Mouse (Mus musculus): ENCODE measurements around the gene Prkn. TPM values are rescaled to one million over a fixed set of nuclear protein-coding genes. Genes with fewer than 3 reads are reported as not detected.

Gene Prkn
- total RNA-seq, 1 experiment, result 1.7 TPM

DNA sequence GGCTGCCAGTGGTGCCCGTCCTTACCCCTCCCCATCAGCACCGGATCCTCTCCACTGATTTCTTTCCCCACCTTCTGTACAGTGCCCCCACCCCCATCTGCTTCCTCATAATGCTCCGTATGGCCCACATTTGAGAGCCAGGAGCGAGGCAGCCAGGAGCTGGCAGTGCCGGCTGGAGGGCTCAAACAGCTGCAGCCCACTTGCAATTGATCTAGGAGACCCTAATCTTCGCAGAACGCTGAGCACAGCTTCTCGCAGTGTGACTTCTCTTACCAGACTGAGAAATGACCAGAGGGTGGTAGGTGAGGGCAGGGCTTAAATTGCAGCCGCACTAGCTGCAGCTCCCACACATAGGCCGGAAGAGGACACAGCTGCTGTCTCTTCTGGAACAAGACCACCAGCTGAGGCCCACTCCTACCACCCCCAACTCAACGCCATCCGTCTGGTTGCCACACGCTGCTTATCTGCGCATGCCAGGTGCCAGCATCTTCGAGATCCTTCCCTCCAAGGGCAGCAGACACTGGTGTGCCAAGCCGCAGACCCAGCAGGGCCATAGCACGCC, 1138.2 kb downstream of the Prkn start:
- DNase-seq (ENCODE audit: low read depth, low spot score), result no peak
- TF ChIP-seq CHD2 (IDR thresholded peaks at IDR 0.05; ENCODE audit: low read depth, low read length), result no peak
- TF ChIP-seq ZNF384 (IDR thresholded peaks at IDR 0.05; ENCODE audit: low read depth, low read length), result no peak
- TF ChIP-seq HCFC1 (IDR thresholded peaks at IDR 0.05; ENCODE audit: borderline replicate concordance, insufficient read depth, low read length), result no peak

DNA sequence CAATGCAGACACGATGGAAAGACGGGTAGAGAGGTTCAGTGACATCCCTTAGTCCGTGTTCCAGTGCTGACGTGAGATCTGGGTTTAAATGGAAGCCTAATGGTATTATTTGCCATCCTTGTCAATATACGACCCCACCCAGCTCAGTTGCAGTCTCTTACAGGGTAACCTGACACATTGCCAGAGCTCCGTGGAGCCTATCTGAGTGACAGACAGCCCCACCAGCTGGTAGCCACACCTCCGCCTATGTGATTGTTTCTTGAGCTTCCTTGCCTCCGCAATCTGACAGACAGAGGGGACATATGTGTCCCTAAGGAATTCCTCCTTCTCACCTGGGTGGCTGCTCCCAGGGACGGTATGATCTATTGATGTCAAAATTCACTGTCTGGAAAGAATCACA, 1141.5 kb downstream of the Prkn start:
- Histone ChIP-seq H3K4me3 (ENCODE audit: insufficient read depth in 1 of 2, low read depth in 1 of 2, low read length in 2 of 2, poor library complexity in 1 of 2, severe bottlenecking in 1 of 2) (no peak overlapping the region), H3K36me3 (ENCODE audit: control insufficient read depth, insufficient read depth, low read length, poor library complexity, severe bottlenecking) (no peaks in the 10 kb centered on the region), H3K4me1 (ENCODE audit: control insufficient read depth in 2 of 2, insufficient read depth in 2 of 2, low read length in 2 of 2, poor library complexity in 1 of 2) (no peaks in the 10 kb centered on the region), H3K27ac (ENCODE audit: insufficient read depth, low read depth, low read length, poor library complexity, severe bottlenecking) (no peak overlapping the region), H3K9me3 (ENCODE audit: control insufficient read depth, insufficient read depth, low read depth, low read length) (no peaks in the 10 kb centered on the region), H3K9ac (ENCODE audit: insufficient read depth, low read depth, low read length, poor library complexity, severe bottlenecking) (no peak overlapping the region)
- no peak for DNase-seq (ENCODE audit: low read depth, low spot score)
- in situ Hi-C loops (cut with MboI; ENCODE audit: low sequenced_read_pairs in 2 of 2, unreplicated experiment in 2 of 2), result no loop called here
- TF ChIP-seq CHD2 (IDR thresholded peaks at IDR 0.05; ENCODE audit: low read depth, low read length), result no peak
- no peak for TF ChIP-seq ZC3H11A (IDR thresholded peaks at IDR 0.05; ENCODE audit: borderline replicate concordance, low read depth, low read length)
- no peak for TF ChIP-seq ZNF384 (IDR thresholded peaks at IDR 0.05; ENCODE audit: low read depth, low read length)
- no peak for TF ChIP-seq HCFC1 (IDR thresholded peaks at IDR 0.05; ENCODE audit: borderline replicate concordance, insufficient read depth, low read length)
- TF ChIP-seq MAFK (IDR thresholded peaks at IDR 0.05; ENCODE audit: insufficient read depth, low read depth, low read length), result no peak

More for the DNA sequence above, 1138.2 kb downstream of the Prkn start:
- H3K27ac ChIP-seq (ENCODE audit: insufficient read depth, low read depth, low read length, poor library complexity, severe bottlenecking), result no peak overlapping the region
- H3K9ac ChIP-seq (ENCODE audit: insufficient read depth, low read depth, low read length, poor library complexity, severe bottlenecking), result no peak overlapping the region
- in situ Hi-C loops (cut with MboI; ENCODE audit: low sequenced_read_pairs in 2 of 2, unreplicated experiment in 2 of 2), result no loop called here
- H3K4me3 ChIP-seq (ENCODE audit: insufficient read depth in 1 of 2, low read depth in 1 of 2, low read length in 2 of 2, poor library complexity in 1 of 2, severe bottlenecking in 1 of 2), result no peak overlapping the region
- no peaks in the 10 kb centered on the region for H3K9me3 ChIP-seq (ENCODE audit: control insufficient read depth, insufficient read depth, low read depth, low read length)
- H3K36me3 ChIP-seq (ENCODE audit: control insufficient read depth, insufficient read depth, low read length, poor library complexity, severe bottlenecking), result no peaks in the 10 kb centered on the region
- no peaks in the 10 kb centered on the region for H3K4me1 ChIP-seq (ENCODE audit: control insufficient read depth in 2 of 2, insufficient read depth in 2 of 2, low read length in 2 of 2, poor library complexity in 1 of 2)

DNA sequence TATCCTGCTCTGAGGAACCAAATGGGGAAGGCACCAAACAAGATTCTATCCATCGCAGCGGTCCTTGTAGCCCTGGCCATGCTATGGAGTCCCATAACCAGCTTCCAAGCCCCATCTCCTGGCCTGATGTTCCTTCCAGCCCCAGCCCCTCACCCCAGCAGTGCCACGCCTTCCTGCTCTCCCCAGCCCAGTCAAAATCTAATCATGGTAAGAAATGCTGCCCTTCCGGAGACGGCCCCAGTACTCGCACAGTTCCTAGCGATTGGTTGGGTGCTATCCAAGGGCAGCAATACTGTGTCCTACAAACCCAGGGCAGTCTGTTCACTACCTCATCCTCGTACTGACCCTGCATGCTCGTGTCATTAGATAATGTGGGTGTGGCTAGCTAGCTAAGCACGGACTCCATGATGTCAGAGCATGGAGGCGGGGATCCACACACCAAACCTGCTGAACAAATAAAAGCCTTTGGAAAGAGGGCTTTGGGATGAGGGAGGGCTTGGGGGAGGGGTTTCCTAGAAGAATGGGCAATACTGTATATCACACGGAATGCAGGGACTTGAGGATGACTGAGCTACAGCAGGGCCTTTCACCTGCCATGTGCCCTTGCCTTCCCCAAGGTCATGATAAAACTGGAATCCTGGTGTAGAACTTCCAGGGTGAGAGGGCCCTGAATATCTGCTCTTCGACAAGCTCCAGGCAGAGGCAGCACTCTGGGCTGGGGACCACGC, 1148.1 kb downstream of the Prkn start:
- Histone ChIP-seq H3K9me3 (ENCODE audit: control insufficient read depth, insufficient read depth, low read depth, low read length) (no peaks in the 10 kb centered on the region), H3K27ac (ENCODE audit: insufficient read depth, low read depth, low read length, poor library complexity, severe bottlenecking) (no peak overlapping the region), H3K36me3 (ENCODE audit: control insufficient read depth, insufficient read depth, low read length, poor library complexity, severe bottlenecking) (no peaks in the 10 kb centered on the region), H3K9ac (ENCODE audit: insufficient read depth, low read depth, low read length, poor library complexity, severe bottlenecking) (no peak overlapping the region), H3K4me1 (ENCODE audit: control insufficient read depth in 2 of 2, insufficient read depth in 2 of 2, low read length in 2 of 2, poor library complexity in 1 of 2) (no peaks in the 10 kb centered on the region; a peak in 1 of 4 replicates), H3K4me3 (ENCODE audit: insufficient read depth in 1 of 2, low read depth in 1 of 2, low read length in 2 of 2, poor library complexity in 1 of 2, severe bottlenecking in 1 of 2) (no peak overlapping the region)
- in situ Hi-C loops (cut with MboI; ENCODE audit: low sequenced_read_pairs in 2 of 2, unreplicated experiment in 2 of 2), result no loop called here
- DNase-seq (ENCODE audit: low read depth, low spot score), result no peak
- TF ChIP-seq MAFK (IDR thresholded peaks at IDR 0.05; ENCODE audit: insufficient read depth, low read depth, low read length) (no peak), ZC3H11A (IDR thresholded peaks at IDR 0.05; ENCODE audit: borderline replicate concordance, low read depth, low read length) (no peak), CHD2 (IDR thresholded peaks at IDR 0.05; ENCODE audit: low read depth, low read length) (no peak), ZNF384 (IDR thresholded peaks at IDR 0.05; ENCODE audit: low read depth, low read length) (no peak), HCFC1 (IDR thresholded peaks at IDR 0.05; ENCODE audit: borderline replicate concordance, insufficient read depth, low read length) (no peak)

DNA sequence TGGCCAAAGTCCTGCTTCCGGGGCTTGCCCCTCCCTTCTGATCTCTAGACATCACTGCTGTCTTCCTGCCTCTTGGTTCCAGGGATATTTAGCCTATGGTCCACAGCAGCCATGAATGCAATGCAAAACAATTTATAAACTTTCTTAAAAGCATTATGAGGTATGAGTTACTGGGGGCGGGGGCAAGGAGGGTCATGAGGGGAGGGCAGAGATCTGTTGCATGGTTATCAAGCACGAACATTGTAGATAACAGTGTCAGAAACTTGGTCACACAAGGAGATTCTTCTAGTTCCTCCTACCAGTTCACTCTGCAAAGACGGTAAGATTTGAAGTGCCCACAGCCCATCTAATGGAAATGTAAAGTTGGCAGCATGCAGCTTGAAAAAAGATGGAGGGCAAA, 1149.1 kb downstream of the Prkn start:
- Histone ChIP-seq H3K27ac (ENCODE audit: insufficient read depth, low read depth, low read length, poor library complexity, severe bottlenecking) (no peak overlapping the region), H3K9me3 (ENCODE audit: control insufficient read depth, insufficient read depth, low read depth, low read length) (no peaks in the 10 kb centered on the region), H3K4me1 (ENCODE audit: control insufficient read depth in 2 of 2, insufficient read depth in 2 of 2, low read length in 2 of 2, poor library complexity in 1 of 2) (no peaks in the 10 kb centered on the region; a peak in 1 of 4 replicates), H3K9ac (ENCODE audit: insufficient read depth, low read depth, low read length, poor library complexity, severe bottlenecking) (no peak overlapping the region), H3K36me3 (ENCODE audit: control insufficient read depth, insufficient read depth, low read length, poor library complexity, severe bottlenecking) (no peaks in the 10 kb centered on the region), H3K4me3 (ENCODE audit: insufficient read depth in 1 of 2, low read depth in 1 of 2, low read length in 2 of 2, poor library complexity in 1 of 2, severe bottlenecking in 1 of 2) (no peak overlapping the region)
- in situ Hi-C loops (cut with MboI; ENCODE audit: low sequenced_read_pairs in 2 of 2, unreplicated experiment in 2 of 2), result no loop called here
- TF ChIP-seq MAFK (IDR thresholded peaks at IDR 0.05; ENCODE audit: insufficient read depth, low read depth, low read length) (no peak), CHD2 (IDR thresholded peaks at IDR 0.05; ENCODE audit: low read depth, low read length) (no peak), HCFC1 (IDR thresholded peaks at IDR 0.05; ENCODE audit: borderline replicate concordance, insufficient read depth, low read length) (no peak), ZNF384 (IDR thresholded peaks at IDR 0.05; ENCODE audit: low read depth, low read length) (no peak), ZC3H11A (IDR thresholded peaks at IDR 0.05; ENCODE audit: borderline replicate concordance, low read depth, low read length) (no peak)
- no peak for DNase-seq (ENCODE audit: low read depth, low spot score)
